Mouse (Mus musculus) myocyte (in vitro differentiated cells): Measurements from ENCODE around the gene 5031439G07Rik. TPM values are rescaled to one million over a fixed set of nuclear protein-coding genes. Genes with fewer than 3 reads are reported as not detected.

Experiments used
- H3K27me3 ChIP-seq: one replicate; pipeline ENCODE4 v1.6.1; 2011; ENCODE audit not compliant: control insufficient read depth, insufficient read depth, insufficient read length
- H3K36me3 ChIP-seq: one replicate; pipeline ENCODE4 v1.6.1; 2011; ENCODE audit not compliant: control insufficient read depth, insufficient read depth
- H3K4me2 ChIP-seq: one replicate; pipeline ENCODE4 v1.6.1; 2011; ENCODE audit warnings: low read depth, control low read depth
- H3K4me3 ChIP-seq: one replicate; pipeline ENCODE4 v1.5.1; 2011; ENCODE audit warnings: mild to moderate bottlenecking, control low read depth, moderate library complexity
- H3K79me2 ChIP-seq: one replicate; pipeline ENCODE4 v1.6.1; 2011; ENCODE audit not compliant: control insufficient read depth, insufficient read depth
- H3ac ChIP-seq: one replicate; pipeline ENCODE4 v1.6.1; 2011; ENCODE audit not compliant: control insufficient read depth, insufficient read length
- CEBPB ChIP-seq: IDR thresholded peaks from 2 replicates; pipeline ENCODE4 v1.6.1; 2011; ENCODE audit warnings: mild to moderate bottlenecking, moderate library complexity; ENCODE audit not compliant: poor library complexity, insufficient read depth, severe bottlenecking
- E2F4 ChIP-seq: IDR thresholded peaks from one replicate; pipeline ENCODE4 v1.6.1; 2011; ENCODE audit warnings: mild to moderate bottlenecking, control low read depth, moderate library complexity; ENCODE audit not compliant: insufficient read depth
- MAX ChIP-seq: IDR thresholded peaks from one replicate; pipeline ENCODE4 v1.6.1; 2011; ENCODE audit warnings: low read depth, mild to moderate bottlenecking, control low read depth
- MYOD1 ChIP-seq, 3 experiments: IDR thresholded peaks; one replicate each; pipeline ENCODE4 v1.6.1; 2011; ENCODE audit warnings: control low read depth in 2 of 3, low read depth in 2 of 3, mild to moderate bottlenecking in 2 of 3, moderate library complexity in 1 of 3; ENCODE audit not compliant: insufficient read length in 2 of 3, control insufficient read depth in 1 of 3
- MYOG ChIP-seq, 3 experiments: IDR thresholded peaks; one replicate each; pipeline ENCODE4 v1.6.1; 2011; ENCODE audit warnings: control low read depth in 2 of 3, low read depth in 2 of 3, mild to moderate bottlenecking in 2 of 3; ENCODE audit not compliant: insufficient read length in 2 of 3, control insufficient read depth in 1 of 3, insufficient read depth in 1 of 3
- POLR2A ChIP-seq: IDR thresholded peaks from one replicate; pipeline ENCODE4 v1.6.1; 2011; ENCODE audit warnings: low read depth, mild to moderate bottlenecking, control low read depth, moderate library complexity; ENCODE audit not compliant: insufficient read length
- POLR2AphosphoS2 ChIP-seq: IDR thresholded peaks from one replicate; pipeline ENCODE4 v1.6.1; 2011; ENCODE audit warnings: low read depth, control low read depth; ENCODE audit not compliant: insufficient read length
- REST ChIP-seq: IDR thresholded peaks from one replicate; pipeline ENCODE4 v1.6.1; 2011; ENCODE audit warnings: mild to moderate bottlenecking, control low read depth, moderate library complexity; ENCODE audit not compliant: insufficient read depth, insufficient read length
- SRF ChIP-seq: IDR thresholded peaks from one replicate; pipeline ENCODE4 v1.6.1; 2011; ENCODE audit warnings: low read depth; ENCODE audit not compliant: control insufficient read depth, insufficient read length
- TCF12 ChIP-seq: IDR thresholded peaks from one replicate; pipeline ENCODE4 v1.6.1; 2011; ENCODE audit warnings: mild to moderate bottlenecking, control low read depth; ENCODE audit not compliant: poor library complexity, insufficient read depth, severe bottlenecking
- TCF3 ChIP-seq: IDR thresholded peaks from one replicate; pipeline ENCODE4 v1.6.1; 2011; ENCODE audit warnings: low read depth, control low read depth; ENCODE audit not compliant: insufficient read length
- USF1 ChIP-seq: IDR thresholded peaks from one replicate; pipeline ENCODE4 v1.6.1; 2011; ENCODE audit warnings: low read depth, mild to moderate bottlenecking, control low read depth, moderate library complexity
- polyA plus RNA-seq: library from polyadenylated mRNA; unstranded; fragments of >200 nt; fragmentation: generic; extraction: Trizol; gene quantifications from one replicate; pipeline ENCODE4 v1.2.1, GENCODE M21; 2012; ENCODE audit warnings: missing spikeins

Gene 5031439G07Rik
- polyA plus RNA-seq, 1 experiment, result 44.0 TPM

DNA sequence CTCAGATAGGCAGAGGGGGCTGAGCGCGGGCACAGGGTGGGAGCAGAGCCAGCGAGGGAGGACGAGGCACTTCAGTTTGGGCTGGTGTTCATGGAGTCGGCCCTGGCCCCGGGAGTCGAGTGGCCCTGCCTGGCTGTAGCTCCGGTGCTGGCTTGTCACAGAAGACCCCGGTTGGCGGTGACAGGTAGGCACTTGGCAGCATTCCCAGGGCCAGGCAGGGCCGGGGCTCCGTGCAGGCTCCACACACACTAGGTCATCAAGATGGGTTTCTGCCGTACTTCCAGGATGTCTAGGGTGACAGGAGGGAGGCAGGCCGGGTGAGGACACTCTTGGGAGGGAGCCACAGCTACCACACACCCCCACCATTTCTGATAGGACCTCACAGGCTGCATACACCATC, 39.4 kb downstream of the 5031439G07Rik start:
- H3K4me3 ChIP-seq, result no peak overlapping the region
- no peak for TF ChIP-seq REST
- no peak for TF ChIP-seq POLR2AphosphoS2
- TF ChIP-seq E2F4, result no peak
- no peak for TF ChIP-seq USF1
- no peak for TF ChIP-seq MYOD1 (IDR thresholded peaks at IDR 0.05; ENCODE audit: control insufficient read depth in 1 of 3, insufficient read length in 2 of 3, low read depth in 2 of 3)
- TF ChIP-seq SRF, result no peak
- TF ChIP-seq TCF3, result no peak
- TF ChIP-seq CEBPB, result no peak
- TF ChIP-seq MAX, result no peak
- TF ChIP-seq MYOG (IDR thresholded peaks at IDR 0.05; ENCODE audit: control insufficient read depth in 1 of 3, insufficient read depth in 1 of 3, insufficient read length in 2 of 3, low read depth in 2 of 3), result no peak
- TF ChIP-seq POLR2A, result no peak
- no peak for TF ChIP-seq TCF12
- H3K27me3 ChIP-seq, result no peaks in the 10 kb centered on the region
- H3K79me2 ChIP-seq, result no peaks in the 10 kb centered on the region
- H3ac ChIP-seq, result no peak overlapping the region
- no peak overlapping the region for H3K4me2 ChIP-seq
- peaks cover 16% of the 10 kb centered on the region for H3K36me3 ChIP-seq

DNA sequence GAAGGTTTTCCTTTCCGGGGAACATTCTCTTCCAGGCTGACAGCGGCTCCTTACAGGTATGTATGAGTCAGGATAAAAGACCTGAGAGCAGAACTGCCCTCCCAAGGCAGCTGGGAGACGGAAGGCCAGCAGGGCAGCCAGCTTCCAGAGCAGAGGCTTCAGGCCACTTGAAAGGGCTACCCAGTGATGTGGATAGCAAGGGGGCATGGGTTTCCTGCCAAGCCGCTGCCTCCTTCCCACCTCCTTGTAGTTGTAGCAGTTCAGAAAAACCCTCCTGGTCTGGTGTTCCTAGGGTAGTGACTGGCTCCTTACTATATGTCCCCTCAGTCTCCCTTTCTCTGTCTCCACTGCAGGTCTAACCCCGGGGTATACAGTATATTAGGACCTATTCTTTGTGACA, 44.0 kb downstream of the 5031439G07Rik start:
- Histone ChIP-seq H3ac (no peak overlapping the region), H3K79me2 (no peaks in the 10 kb centered on the region), H3K36me3 (peaks cover 41% of the 10 kb centered on the region), H3K4me2 (no peak overlapping the region), H3K4me3 (no peak overlapping the region), H3K27me3 (no peaks in the 10 kb centered on the region)
- TF ChIP-seq POLR2A (no peak), POLR2AphosphoS2 (peak; percentile 71)

DNA sequence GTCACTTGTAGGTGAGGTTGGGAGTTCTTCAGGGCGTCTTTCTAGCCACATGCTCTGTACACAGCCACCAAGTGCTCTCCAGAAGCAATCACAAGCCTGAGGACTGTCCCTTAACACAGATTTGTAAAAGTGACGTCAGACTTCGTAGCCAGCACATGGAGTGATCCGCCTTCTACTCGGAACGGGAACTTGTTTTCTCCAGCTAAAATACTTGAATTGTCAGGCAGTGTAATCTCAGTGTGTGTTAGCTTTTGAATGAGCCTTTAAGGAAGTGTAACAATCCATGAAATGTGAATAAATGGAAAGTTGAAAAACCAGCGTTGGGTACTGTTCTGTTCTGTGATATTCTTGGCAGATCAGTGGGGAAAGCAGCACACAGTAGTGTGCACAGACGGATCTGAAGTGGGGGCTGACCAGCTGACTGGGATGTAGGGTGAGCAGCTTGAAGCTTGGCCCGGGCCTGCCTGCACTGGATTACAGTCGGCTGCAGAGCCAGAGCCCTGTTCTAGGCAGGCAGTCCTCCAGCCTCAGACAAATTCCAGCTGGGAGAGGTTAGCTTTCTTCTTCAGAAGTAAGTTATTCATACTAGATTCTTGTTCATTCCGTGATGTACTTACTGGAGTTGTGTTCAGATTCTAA, 45.6 kb downstream of the 5031439G07Rik start:
- Histone ChIP-seq H3K36me3 (peaks cover 50% of the 10 kb centered on the region), H3K4me3 (no peak overlapping the region), H3K27me3 (no peaks in the 10 kb centered on the region), H3K4me2 (no peak overlapping the region), H3K79me2 (no peaks in the 10 kb centered on the region), H3ac (no peak overlapping the region)
- TF ChIP-seq MYOD1 (IDR thresholded peaks at IDR 0.05; ENCODE audit: control insufficient read depth in 1 of 3, insufficient read length in 2 of 3, low read depth in 2 of 3) (no peak), POLR2AphosphoS2 (peak; percentile 80), E2F4 (no peak), TCF12 (no peak)

DNA sequence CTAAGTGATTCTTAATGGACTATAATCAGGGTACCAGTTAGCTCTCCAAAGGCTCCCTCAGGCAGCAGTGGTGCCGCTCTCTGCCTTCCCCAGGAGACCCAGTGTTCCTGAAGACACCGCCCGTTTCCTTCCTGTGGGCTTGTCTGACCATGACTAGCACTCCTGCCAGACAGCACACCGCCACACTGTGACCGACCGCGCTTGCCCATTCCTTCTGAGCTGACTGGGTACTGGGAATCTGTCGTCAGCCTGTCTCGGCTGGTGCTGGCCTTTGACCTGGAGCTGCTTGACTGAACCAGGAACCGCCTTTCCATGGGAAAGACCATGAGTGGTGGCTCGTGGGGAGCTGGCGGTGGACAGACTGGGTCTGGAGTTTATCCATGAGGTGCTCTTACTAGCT, 48.2 kb downstream of the 5031439G07Rik start:
- Histone ChIP-seq H3K27me3 (no peaks in the 10 kb centered on the region), H3ac (no peak overlapping the region), H3K36me3 (peaks cover 72% of the 10 kb centered on the region), H3K4me2 (no peak overlapping the region), H3K4me3 (no peak overlapping the region), H3K79me2 (peaks cover 20% of the 10 kb centered on the region)
- TF ChIP-seq POLR2A, result peak; percentile 23
- TF ChIP-seq REST, result no peak
- peak; percentile 43 for TF ChIP-seq POLR2AphosphoS2
- TF ChIP-seq E2F4, result no peak

DNA sequence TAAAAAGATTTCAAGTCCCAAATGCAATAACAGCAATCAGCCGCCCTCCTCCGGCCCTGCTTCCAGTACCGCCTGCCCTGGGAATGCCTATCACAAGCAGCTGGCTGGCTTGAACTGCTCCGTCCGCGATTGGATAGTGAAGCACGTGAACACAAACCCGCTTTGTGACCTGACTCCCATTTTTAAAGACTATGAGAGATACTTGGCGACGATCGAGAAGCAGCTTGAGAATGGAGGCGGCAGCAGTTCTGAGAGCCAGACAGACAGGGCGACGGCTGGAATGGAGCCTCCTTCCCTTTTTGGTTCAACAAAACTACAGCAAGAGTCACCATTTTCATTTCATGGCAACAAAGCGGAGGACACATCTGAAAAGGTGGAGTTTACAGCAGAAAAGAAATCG, 53.5 kb downstream of the 5031439G07Rik start:
- no peak overlapping the region for H3K4me2 ChIP-seq
- H3K36me3 ChIP-seq, result peaks cover 95% of the 10 kb centered on the region
- no peak for TF ChIP-seq E2F4
- TF ChIP-seq MAX, result no peak
- no peak for TF ChIP-seq TCF3
- no peak for TF ChIP-seq TCF12
- no peak for TF ChIP-seq USF1
- TF ChIP-seq MYOD1 (IDR thresholded peaks at IDR 0.05; ENCODE audit: control insufficient read depth in 1 of 3, insufficient read length in 2 of 3, low read depth in 2 of 3), result no peak
- no peak for TF ChIP-seq SRF
- TF ChIP-seq CEBPB, result no peak
- no peak overlapping the region for H3ac ChIP-seq
- no peaks in the 10 kb centered on the region for H3K27me3 ChIP-seq
- H3K79me2 ChIP-seq, result peaks cover 44% of the 10 kb centered on the region
- H3K4me3 ChIP-seq, result no peak overlapping the region
